Mouse (Mus musculus) heart, adult 2 months (tissue): Measurements from ENCODE around the gene Klre1. TPM values are rescaled to one million over a fixed set of nuclear protein-coding genes. Genes with fewer than 3 reads are reported as not detected.

Experiments used
- DNase-seq, 2 experiments: peaks; one replicate each; pipeline ENCODE4 v3.0.0; 2021
- H3K27ac ChIP-seq: fragments of 200-600 bp; 2 replicates; pipeline ENCODE4 v1.8.1; 2022
- H3K27me3 ChIP-seq: fragments of 200-500 bp; 2 replicates; pipeline ENCODE4 v1.6.1; 2012; ENCODE audit warnings: mild to moderate bottlenecking, low read length, inconsistent platforms, mixed read lengths; ENCODE audit not compliant: control insufficient read depth, insufficient read depth
- H3K36me3 ChIP-seq: fragments of 200-500 bp; 2 replicates; pipeline ENCODE4 v1.6.1; 2012; ENCODE audit warnings: low read length, inconsistent platforms; ENCODE audit not compliant: control insufficient read depth, insufficient read depth
- H3K4me1 ChIP-seq: fragments of 200-500 bp; 2 replicates; pipeline ENCODE4 v1.6.1; 2011; ENCODE audit warnings: low read length; ENCODE audit not compliant: control insufficient read depth, insufficient read depth
- H3K4me3 ChIP-seq: fragments of 200-600 bp; 2 replicates; pipeline ENCODE4 v1.8.1; 2022
- H3K79me2 ChIP-seq: fragments of 200-500 bp; replicated peaks from 2 replicates; pipeline ENCODE4 v1.6.1; 2012; ENCODE audit warnings: mild to moderate bottlenecking, inconsistent platforms, low read length, moderate library complexity, mixed read lengths; ENCODE audit not compliant: control insufficient read depth, insufficient read depth
- H3K9ac ChIP-seq: fragments of 200-500 bp; 2 replicates; pipeline ENCODE4 v1.6.1; 2012; ENCODE audit warnings: low read depth, mild to moderate bottlenecking, control low read depth, inconsistent platforms, low read length, mixed read lengths
- CTCF ChIP-seq: fragments of 200-600 bp; IDR thresholded peaks from 2 replicates; pipeline ENCODE4 v1.8.1; 2022; ENCODE audit warnings: antibody characterized with exemption, mild to moderate bottlenecking, moderate library complexity
- EP300 ChIP-seq: fragments of 200-500 bp; IDR thresholded peaks from 2 replicates; pipeline ENCODE4 v1.6.1; 2011; ENCODE audit warnings: low read depth, low read length, control low read depth; ENCODE audit not compliant: insufficient read depth
- POLR2A ChIP-seq: fragments of 200-500 bp; IDR thresholded peaks from 2 replicates; pipeline ENCODE4 v1.6.1; 2011; ENCODE audit warnings: mild to moderate bottlenecking, low read depth, low read length, control low read depth; ENCODE audit not compliant: insufficient read depth
- WGBS: fragments of 180-500 bp; shearing (Covaris S2); methylation state at CpG from one replicate; pipeline ENCODE4 v1.1.7; 2018; 5-methylcytosine and 5-hydroxymethylcytosine counted together
- intact Hi-C: fragments of 180-260 bp; cut with DNase I; formaldehyde crosslinking; loops from one replicate; pipeline ENCODE4 v1.15.1; 2025
- long read RNA-seq: library from polyadenylated mRNA; stranded (forward); transcript quantifications from one replicate; pipeline ENCODE4 v2.0.0, GENCODE M21; 2021
- polyA plus RNA-seq: library from polyadenylated mRNA; depleted of rRNA; stranded (reverse); fragments of >200 nt; gene quantifications from 2 replicates; pipeline ENCODE4 v1.2.3, GENCODE M21; 2012; rRNA removed
- total RNA-seq, 2 experiments: library from RNA; stranded (reverse); gene quantifications; 2 replicates each; pipeline ENCODE4 v1.2.3; 2021

The Klre1 gene
- under 1 TPM in 1 of 2 experiments, not detected in 1; 0.14 TPM for total RNA-seq
- polyA plus RNA-seq, result 0.15 and 0.33 TPM in 2 replicates
- long read RNA-seq, result 0 reads

- intact Hi-C loops, result no loop called here
- no peak within 1 kb of the TSS for H3K9ac ChIP-seq
- H3K27ac ChIP-seq, result no peak within 1 kb of the TSS
- 92% methylated on average over 8 of the region's 8 CpGs for WGBS
- DNase-seq, result no peak
- no peaks in the 10 kb centered on the region for H3K4me1 ChIP-seq
- no peak within 1 kb of the TSS for H3K4me3 ChIP-seq
- no peaks in the 10 kb centered on the region for H3K27me3 ChIP-seq
- no peaks in the 10 kb centered on the region for H3K36me3 ChIP-seq
- no peak for TF ChIP-seq CTCF
- no peak for TF ChIP-seq POLR2A
- no peak for TF ChIP-seq EP300
- no peaks in the 10 kb centered on the region for H3K79me2 ChIP-seq
Measured at GRCm38 (mm10) chr6:129577605-129578004, at the start of gene Klre1. TSS of gene Klre1 (plus strand) at chr6:129577905.

GRCm38 (mm10) chr6:129529605-129530004, 48.1 kb upstream of the Klre1 start:
- Histone ChIP-seq H3K4me1 (peaks cover 6% of the 10 kb centered on the region), H3K4me3 (no peak overlapping the region), H3K79me2 (no peaks in the 10 kb centered on the region; the same call in 1 of the 2 replicates), H3K9ac (no peak overlapping the region), H3K27ac (no peak overlapping the region), H3K36me3 (peaks cover 3% of the 10 kb centered on the region; the same call in 1 of the 2 replicates), H3K27me3 (no peaks in the 10 kb centered on the region)
- 83% methylated on average over 1 of the region's 1 CpGs for WGBS
- TF ChIP-seq POLR2A, result no peak
- TF ChIP-seq CTCF, result no peak
- TF ChIP-seq EP300, result no peak
- intact Hi-C loops, result loop anchor here (10.0 kb wide), 1 partner anchor 345 kb away; the partner anchor contains the start of gene Clec2d
- no peak for DNase-seq

- TF ChIP-seq EP300 (no peak), POLR2A (no peak), CTCF (no peak)
- peaks cover 9% of the 10 kb centered on the region for H3K36me3 ChIP-seq
- H3K4me1 ChIP-seq, result peaks cover 9% of the 10 kb centered on the region
- intact Hi-C loops, result loop anchor here (10.0 kb wide), 1 partner anchor 345 kb away; the partner anchor contains the start of gene Clec2d
- DNase-seq, result no peak
- no peak overlapping the region; the same call in 1 of the 2 replicates for H3K27ac ChIP-seq
- H3K9ac ChIP-seq, result no peak overlapping the region
- H3K27me3 ChIP-seq, result no peaks in the 10 kb centered on the region
- H3K4me3 ChIP-seq, result no peak overlapping the region
- H3K79me2 ChIP-seq, result peaks cover 2% of the 10 kb centered on the region; the same call in 1 of the 2 replicates
Measured at GRCm38 (mm10) chr6:129530261-129530660, 47.4 kb upstream of the Klre1 start.

- TF ChIP-seq EP300, result no peak
- TF ChIP-seq CTCF, result peak; percentile 46
- peaks cover 20% of the 10 kb centered on the region for H3K36me3 ChIP-seq
- peak overlapping the region; percentile 13 for H3K9ac ChIP-seq
- H3K4me3 ChIP-seq, result peak overlapping the region; percentile 84
- peak overlapping the region; percentile 100 for H3K27ac ChIP-seq
- intact Hi-C loops, result loop anchor here (10.0 kb wide), 1 partner anchor 348 kb away; the partner anchor contains the start of gene Clec2d
- WGBS, result 12% methylated on average over 7 of the region's 7 CpGs
- H3K79me2 ChIP-seq, result peaks cover 2% of the 10 kb centered on the region; the same call in 1 of the 2 replicates
- peaks cover 14% of the 10 kb centered on the region for H3K4me1 ChIP-seq
- H3K27me3 ChIP-seq, result no peaks in the 10 kb centered on the region
- peak; percentile 80 to 84 for DNase-seq
Measured at GRCm38 (mm10) chr6:129532556-129532941, 45.2 kb upstream of the Klre1 start.

- WGBS, result under 1% methylated on average over 55 of the region's 55 CpGs
- peak; percentile 88 to 92 for DNase-seq
- Histone ChIP-seq H3K9ac (peak within 1 kb of the TSS; percentile 84), H3K4me1 (peaks cover 14% of the 10 kb centered on the region), H3K27ac (peak within 1 kb of the TSS; percentile 100), H3K27me3 (no peaks in the 10 kb centered on the region), H3K36me3 (peaks cover 25% of the 10 kb centered on the region), H3K79me2 (peaks cover 2% of the 10 kb centered on the region; the same call in 1 of the 2 replicates), H3K4me3 (peak within 1 kb of the TSS; percentile 84)
- intact Hi-C loops, result loop anchor here (10.0 kb wide), 1 partner anchor 348 kb away; the partner anchor contains the start of gene Clec2d
- peak; percentile 77 for TF ChIP-seq POLR2A
- no peak for TF ChIP-seq CTCF
- TF ChIP-seq EP300, result peak; percentile 69; the same call in 1 of the 2 replicates
Measured at GRCm38 (mm10) chr6:129532942-129533860, 44.5 kb upstream of the Klre1 start, which contains the start of gene Gabarapl1. TSS of gene Gabarapl1 (plus strand) at chr6:129533160.

GRCm38 (mm10) chr6:129534057-129534456, 43.6 kb upstream of the Klre1 start:
- H3K36me3 ChIP-seq, result peaks cover 31% of the 10 kb centered on the region
- no peak for DNase-seq
- WGBS, result 3% methylated on average over 9 of the region's 9 CpGs
- TF ChIP-seq POLR2A (no peak), CTCF (no peak), EP300 (no peak)
- H3K9ac ChIP-seq, result peak overlapping the region; percentile 60
- H3K27me3 ChIP-seq, result no peaks in the 10 kb centered on the region
- H3K79me2 ChIP-seq, result peaks cover 2% of the 10 kb centered on the region; the same call in 1 of the 2 replicates
- peak overlapping the region; percentile 84 for H3K4me3 ChIP-seq
- peak overlapping the region; percentile 100 for H3K27ac ChIP-seq
- H3K4me1 ChIP-seq, result peaks cover 14% of the 10 kb centered on the region
- intact Hi-C loops, result loop anchor here (10.0 kb wide), 1 partner anchor 349 kb away; the partner anchor contains the start of gene Clec2d
